Mouse (Mus musculus) CD8-positive naive resting alpha-beta T cell, adult 2 months (primary cell): ENCODE measurements at regions not wholly inside any gene's neighbourhood (a gene's known extent, or its start where the extent isn't known, plus 50 kb on each side); places are given as distances from the start of the nearest gene placed in this dataset.

ENCODE experiments used
- DNase-seq, 2 experiments: peaks; one replicate each; pipeline ENCODE4 v3.0.0; 2022; ENCODE audit warnings: low read depth in 2 of 2, low spot score in 2 of 2

GRCm38 (mm10) chr11:45240419-45240818 is 611.4 kb upstream of the Clint1 start:
- no peak for DNase-seq

DNA sequence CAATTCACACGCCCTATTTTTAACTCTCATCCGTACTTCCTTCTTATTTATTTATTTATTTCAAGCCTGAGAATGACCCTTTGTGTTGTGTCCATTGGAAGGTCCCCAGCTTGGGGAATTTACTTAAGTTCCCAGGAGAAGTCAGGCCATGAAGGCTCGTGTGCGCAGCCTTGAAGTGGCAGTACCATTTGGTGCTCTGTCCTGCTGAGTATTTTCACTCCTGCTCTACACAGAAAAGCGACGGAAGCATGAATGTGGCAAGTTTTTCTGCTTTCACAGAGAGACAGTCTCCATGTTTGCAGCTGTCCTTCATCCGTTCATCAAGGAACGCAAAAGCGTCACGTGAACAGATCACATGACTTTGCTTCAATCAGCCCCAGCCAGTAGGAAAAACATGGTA is 610.2 kb upstream of the Clint1 start:
- DNase-seq: no peak

DNA sequence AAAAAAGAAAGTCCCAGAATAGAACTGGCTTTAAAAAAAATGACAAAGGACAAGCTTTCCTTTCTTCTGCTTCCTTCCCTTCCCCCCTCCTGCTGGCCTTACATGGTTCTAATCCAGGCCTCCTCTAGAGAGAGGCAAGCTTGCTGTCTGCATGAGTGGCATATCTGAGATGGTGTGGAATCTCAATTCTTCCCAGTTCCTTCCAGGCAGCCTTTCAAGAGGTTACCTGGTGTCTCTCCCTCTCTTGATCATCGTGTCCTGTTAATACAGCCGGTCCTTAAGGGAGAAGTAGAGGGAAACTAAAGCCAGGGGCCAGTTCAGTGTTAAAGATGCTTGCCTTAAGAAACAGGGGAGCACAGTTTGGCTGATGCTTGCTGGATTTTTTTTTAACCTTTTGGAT is 607.1 kb upstream of the Clint1 start:
- DNase-seq: no peak

DNA sequence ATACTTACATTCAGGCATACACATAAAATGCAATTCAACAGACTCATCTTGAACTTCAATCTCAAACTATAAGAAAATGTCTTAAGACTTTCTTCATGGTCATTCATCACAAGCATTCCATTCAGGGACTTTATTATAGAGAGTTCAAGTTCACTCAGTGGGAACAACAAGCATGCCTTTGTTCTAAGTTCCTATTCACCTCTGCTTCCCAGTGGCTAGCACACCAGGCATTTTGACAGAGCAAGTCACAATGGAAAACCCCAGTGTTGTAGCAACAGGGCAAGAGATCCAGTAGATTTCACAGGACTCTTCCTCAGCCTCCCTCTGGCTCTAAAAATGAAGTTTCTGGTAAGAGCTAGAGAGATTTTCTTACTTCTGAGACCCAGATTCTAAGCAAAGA is 595.8 kb upstream of the Clint1 start:
- DNase-seq: no peak

DNA sequence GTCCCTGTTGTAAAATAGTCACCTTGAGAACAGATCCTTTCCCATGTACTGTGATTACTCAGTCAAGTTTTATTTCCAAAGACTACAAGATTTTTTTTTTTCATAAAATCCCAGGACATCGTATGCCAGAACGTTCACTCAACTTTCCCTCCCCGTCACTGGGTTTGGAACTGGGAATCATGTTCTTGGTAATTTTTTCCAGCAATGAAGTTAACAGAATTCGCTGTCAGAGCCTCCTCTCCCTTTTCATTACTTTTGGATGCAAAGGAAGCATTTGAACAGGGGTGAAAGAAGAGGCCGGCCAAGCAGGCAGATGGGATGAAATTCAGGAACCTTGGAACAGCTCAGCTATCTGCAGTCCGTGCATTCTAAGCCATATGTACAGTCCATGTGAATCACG is 589.7 kb upstream of the Clint1 start:
- DNase-seq: no peak

DNA sequence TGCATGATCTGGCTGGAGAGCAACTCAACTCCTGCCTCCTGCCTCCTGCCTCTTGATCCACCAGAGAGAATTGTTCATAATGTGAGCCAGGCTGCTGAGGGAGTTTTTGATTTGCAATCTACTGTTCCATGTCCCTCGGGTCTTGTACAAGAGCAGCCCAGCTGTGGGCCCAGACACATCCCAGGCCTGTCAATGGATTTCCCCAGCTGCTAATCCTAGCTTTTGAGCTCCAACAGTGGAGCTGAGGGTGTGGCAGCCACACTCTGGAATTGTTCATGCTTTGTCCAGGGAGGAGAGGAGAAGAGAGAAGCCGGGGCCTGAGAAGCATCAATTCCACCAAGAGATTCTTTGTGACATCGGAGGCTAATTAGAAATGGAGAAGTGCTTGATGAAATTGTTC is 587.9 kb upstream of the Clint1 start:
- no peak for DNase-seq

DNA sequence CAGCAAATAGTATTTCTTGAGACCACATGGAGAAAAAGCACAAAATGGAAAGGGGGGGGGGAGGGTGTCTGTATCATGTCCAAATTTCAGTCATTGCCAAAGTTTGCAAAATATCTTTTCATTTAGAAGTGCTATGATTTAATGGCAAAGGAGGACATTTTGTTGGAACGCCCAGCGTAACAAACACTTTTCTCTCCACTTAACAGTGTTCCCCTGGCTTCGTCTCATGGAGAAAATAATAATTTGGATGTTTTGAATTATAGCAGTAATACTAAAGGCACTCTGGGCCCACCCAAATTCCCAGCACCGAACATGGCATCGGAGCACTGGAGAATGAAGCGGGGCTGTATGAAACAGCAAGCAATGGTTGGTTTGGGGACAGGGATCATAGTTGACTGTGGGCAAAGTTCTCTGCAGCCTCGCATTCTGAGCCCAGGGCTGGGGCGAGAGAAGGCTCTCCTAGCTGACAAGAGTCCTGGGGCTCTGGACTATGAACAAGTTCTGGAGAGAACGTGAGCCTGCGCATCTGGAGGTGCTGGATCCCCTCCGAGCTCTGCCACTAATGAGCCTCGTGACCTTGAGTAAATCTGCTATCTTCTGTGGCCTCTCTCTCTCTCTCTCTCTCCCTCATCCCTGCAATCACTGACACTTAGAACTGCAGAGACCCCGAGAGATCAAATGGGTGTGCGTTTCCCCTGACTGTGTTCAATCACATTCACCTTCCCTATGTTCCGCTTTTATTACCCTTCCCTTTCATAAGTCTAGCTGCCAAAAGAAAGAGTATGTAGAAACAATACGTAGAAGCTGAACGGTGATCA is 586.5 kb upstream of the Clint1 start:
- DNase-seq: no peak

DNA sequence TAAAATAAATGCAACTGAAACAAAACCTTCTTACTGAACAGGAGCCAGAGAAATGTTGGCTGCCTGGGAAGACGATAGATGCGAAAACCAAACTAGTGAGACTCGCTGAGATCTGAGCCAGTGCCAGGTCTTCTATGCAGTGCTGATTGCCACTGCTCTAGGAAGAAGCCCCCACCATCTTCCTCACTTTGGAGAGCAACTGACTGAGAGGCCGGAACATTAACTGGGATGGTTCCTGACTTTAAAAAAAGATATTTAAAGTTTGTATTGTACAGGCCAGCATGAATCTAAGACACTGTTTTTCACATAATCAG is 585.9 kb upstream of the Clint1 start:
- no peak for DNase-seq

GRCm38 (mm10) chr11:45269215-45269614 is 582.6 kb upstream of the Clint1 start:
- no peak for DNase-seq

DNA sequence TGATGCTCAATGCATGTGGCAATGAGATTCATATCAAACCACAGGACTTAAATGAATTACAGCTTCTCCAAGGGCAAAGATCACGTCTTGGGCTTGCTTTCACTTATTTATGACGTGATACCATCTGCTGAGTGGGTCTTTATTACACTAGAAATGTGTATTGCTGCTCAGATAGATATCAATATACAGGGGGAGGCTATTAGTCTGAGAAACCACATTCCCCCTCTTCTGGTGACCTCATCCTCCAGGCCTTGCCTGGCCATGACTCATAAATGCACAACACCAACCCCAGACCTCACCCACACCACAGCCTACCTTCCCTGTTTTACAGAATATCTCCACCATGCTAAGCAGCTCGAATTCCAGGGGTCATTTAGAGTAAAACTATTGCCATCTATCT is 580.6 kb upstream of the Clint1 start:
- DNase-seq: no peak

DNA sequence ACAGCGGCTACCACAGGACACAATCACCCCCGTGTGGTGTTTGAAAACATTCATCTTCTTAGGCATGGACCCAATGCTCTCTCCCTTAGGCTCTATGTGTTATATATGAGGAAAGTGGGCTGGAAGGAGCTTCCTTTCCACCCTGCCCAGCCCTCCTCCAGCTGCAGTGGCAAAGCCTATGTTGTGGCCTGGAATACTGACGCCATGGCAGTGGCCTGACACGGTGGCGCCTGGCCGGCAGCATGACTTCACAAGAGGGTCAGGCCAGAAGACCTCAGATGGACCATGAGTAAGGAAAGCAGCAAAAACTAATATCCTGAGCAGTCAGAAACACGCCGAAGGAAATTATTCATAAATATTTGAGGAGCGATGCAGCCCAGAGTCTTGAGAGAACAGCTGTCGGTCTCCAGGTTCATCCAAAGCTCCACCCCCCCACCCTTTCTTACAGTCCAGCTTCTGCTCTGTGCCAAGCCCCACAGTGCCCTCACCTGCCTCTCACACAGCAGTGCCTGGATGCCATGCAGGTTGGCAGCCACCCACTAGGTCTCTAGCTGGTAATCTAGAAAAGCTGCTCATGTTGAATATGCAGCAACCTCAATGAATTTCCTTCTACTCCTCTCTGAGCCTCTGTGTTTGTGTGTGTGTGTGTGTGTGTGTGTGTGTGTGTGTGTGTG is 577.3 kb upstream of the Clint1 start:
- no peak for DNase-seq

- no peak for DNase-seq
Observed at GRCm38 (mm10) chr11:45275170-45275569, 576.7 kb upstream of the Clint1 start.

DNA sequence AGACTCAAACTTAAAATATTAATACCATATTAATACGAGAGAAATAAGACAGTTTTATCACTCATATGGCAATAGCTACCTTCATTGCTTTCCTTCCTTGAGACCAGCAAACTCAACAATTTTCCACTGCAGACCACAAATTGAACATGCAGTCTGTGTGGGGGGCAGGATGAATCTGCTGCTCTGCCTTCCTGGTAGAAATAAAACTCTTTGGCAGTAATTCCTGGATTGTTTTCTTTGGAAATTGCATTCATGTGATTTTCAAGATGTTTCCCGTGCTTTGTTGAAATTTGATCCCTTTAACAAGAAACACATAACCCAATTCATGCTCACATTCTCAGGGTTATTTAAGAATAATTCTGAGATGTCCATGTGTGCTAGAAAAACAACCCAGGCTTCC is 555.1 kb upstream of the Clint1 start:
- no peak for DNase-seq

- DNase-seq: no peak
Observed at GRCm38 (mm10) chr11:45311934-45312333, 539.9 kb upstream of the Clint1 start.

DNA sequence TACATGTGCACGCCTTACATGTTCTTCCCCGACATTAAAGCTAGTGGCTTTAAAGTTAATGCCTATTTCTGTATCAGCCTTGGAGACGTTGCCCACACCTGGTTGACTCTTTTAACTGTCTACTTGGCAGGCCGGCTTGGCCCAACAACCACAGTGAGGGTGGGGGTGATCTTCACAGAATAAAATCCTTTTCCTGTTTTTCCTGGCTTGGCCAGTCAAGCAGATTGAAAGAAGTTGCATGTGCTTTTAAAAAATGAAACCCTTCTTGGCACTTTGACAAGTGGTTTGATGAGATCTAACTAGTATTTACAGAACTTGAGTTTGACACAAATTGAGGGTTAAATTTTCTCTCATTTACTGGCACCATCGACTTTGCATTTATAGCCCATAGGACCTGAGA is 528.1 kb upstream of the Clint1 start:
- no peak for DNase-seq

DNA sequence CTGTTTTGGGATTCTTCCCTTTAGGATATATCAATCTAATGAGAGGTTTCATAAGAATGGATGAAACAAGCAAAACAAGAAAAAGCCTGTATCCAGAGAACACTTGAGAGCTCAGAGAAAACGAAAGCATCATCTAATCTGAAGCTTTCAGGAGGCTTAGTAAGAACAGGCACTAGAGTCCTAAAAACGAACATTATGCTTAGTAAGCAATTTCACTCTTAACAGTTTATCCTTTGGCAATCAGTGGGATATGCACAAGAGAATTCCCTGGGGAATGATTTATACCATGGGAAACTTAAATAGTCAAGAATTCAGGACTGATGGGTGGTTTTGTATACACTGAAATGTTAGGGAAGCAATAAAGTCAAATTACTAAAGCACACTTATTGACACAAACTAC is 521.5 kb upstream of the Clint1 start:
- DNase-seq: no peak

GRCm38 (mm10) chr11:45333756-45334155 is 518.1 kb upstream of the Clint1 start:
- no peak for DNase-seq

GRCm38 (mm10) chr11:45349331-45349730 is 502.5 kb upstream of the Clint1 start:
- no peak for DNase-seq

DNA sequence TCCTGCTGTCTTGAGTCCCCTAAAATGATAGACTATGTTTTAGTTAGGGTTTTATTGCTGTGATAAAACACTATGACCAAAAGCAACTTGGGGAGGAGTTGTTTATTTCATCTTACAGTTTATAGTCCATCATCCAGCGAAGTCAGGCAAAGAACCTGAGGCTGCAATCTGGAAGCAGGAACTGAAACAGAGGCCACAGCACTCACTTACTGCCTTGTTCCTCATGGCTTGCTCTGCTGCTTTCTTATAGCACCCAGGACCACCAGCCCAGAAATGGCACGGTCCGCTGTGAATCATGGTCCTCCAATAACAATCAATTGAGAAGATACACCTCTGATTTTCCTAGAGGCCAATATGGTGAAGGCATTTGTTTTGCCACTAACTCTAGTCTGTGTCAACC is 486.5 kb upstream of the Clint1 start:
- DNase-seq: no peak

GRCm38 (mm10) chr11:45389243-45390146 is 462.4 kb upstream of the Clint1 start:
- DNase-seq: no peak

GRCm38 (mm10) chr11:45396009-45396408 is 455.8 kb upstream of the Clint1 start:
- DNase-seq: no peak

GRCm38 (mm10) chr11:45398188-45398587 is 453.7 kb upstream of the Clint1 start:
- DNase-seq: no peak
